Mouse (Mus musculus) kidney, embryonic 14.5 days (tissue): Measurements from ENCODE around the gene Eef1b2. TPM values are rescaled to one million over a fixed set of nuclear protein-coding genes. Genes with fewer than 3 reads are reported as not detected.
"Not testable (repeated sequence)": the region's sequence is repeated elsewhere in the genome, so short reads cannot be mapped to it uniquely, and the experiment has no call there.

ENCODE experiments used
- ATAC-seq: fragments of 200-750 bp; cut with Nextera tagmentation; 2 replicates; pipeline ENCODE4 v1.8.0; 2017; ENCODE audit warnings: moderate number of reproducible peaks, mild to moderate bottlenecking, moderate TSS enrichment, moderate library complexity; ENCODE audit not compliant: low FRiP score, low TSS enrichment
- H3K27ac ChIP-seq: fragments of 300-500 bp; sonication (generic); 2 replicates; pipeline ENCODE4 v1.5.1; 2014; ENCODE audit warnings: low read depth, mild to moderate bottlenecking, low read length, moderate library complexity, mixed read lengths
- H3K27me3 ChIP-seq: fragments of 300-500 bp; sonication (generic); 2 replicates; pipeline ENCODE4 v1.6.1; 2014; ENCODE audit warnings: mild to moderate bottlenecking, low read length; ENCODE audit not compliant: control insufficient read depth, insufficient read depth
- H3K36me3 ChIP-seq: fragments of 300-500 bp; sonication (generic); 2 replicates; pipeline ENCODE4 v1.6.1; 2014; ENCODE audit warnings: low read length, mixed read lengths; ENCODE audit not compliant: control insufficient read depth, insufficient read depth
- H3K4me1 ChIP-seq: fragments of 300-500 bp; sonication (generic); 2 replicates; pipeline ENCODE4 v1.6.1; 2014; ENCODE audit warnings: low read length, mixed read lengths; ENCODE audit not compliant: control insufficient read depth, insufficient read depth
- H3K4me2 ChIP-seq: fragments of 300-500 bp; sonication (generic); replicated peaks from 2 replicates; pipeline ENCODE4 v1.6.1; 2014; ENCODE audit warnings: low read depth, mild to moderate bottlenecking, low read length
- H3K4me3 ChIP-seq: fragments of 300-500 bp; sonication (generic); 2 replicates; pipeline ENCODE4 v1.5.1; 2014; ENCODE audit warnings: mild to moderate bottlenecking, low read length
- H3K9ac ChIP-seq: fragments of 300-500 bp; sonication (generic); 2 replicates; pipeline ENCODE4 v1.6.1; 2014; ENCODE audit warnings: low read depth, mild to moderate bottlenecking, low read length, moderate library complexity
- H3K9me3 ChIP-seq: fragments of 300-500 bp; sonication (generic); 2 replicates; pipeline ENCODE4 v1.6.1; 2016; ENCODE audit warnings: low read length; ENCODE audit not compliant: control insufficient read depth
- WGBS: fragments of 180-500 bp; shearing (Covaris S2); extraction: QIAGEN DNeasy Blood & Tissue Kit; methylation state at CpG from one replicate; pipeline ENCODE4 v1.1.7; 2014; 5-methylcytosine and 5-hydroxymethylcytosine counted together
- polyA plus RNA-seq: library from polyadenylated mRNA; unstranded; fragments of >200 nt; fragmentation: Nextera tagmentation; extraction: Ambion mirVana; gene quantifications from 2 replicates; pipeline ENCODE4 v1.2.1, GENCODE M21; 2014

Eef1b2 gene
- polyA plus RNA-seq = 691 and 852 TPM in 2 replicates

GRCm38 (mm10) chr1:63176604-63177421, at the start of gene Eef1b2, which contains the start of gene Ndufs1:
TSS of gene Eef1b2 (plus strand) at chr1:63176825.
TSS of gene Ndufs1 (minus strand) at chr1:63176833.
- Histone ChIP-seq H3K9ac (peak within 1 kb of the TSS; percentile 93), H3K27me3 (no peaks in the 10 kb centered on the region), H3K36me3 (peaks cover 46% of the 10 kb centered on the region), H3K9me3 (no peaks in the 10 kb centered on the region), H3K4me2 (peak within 1 kb of the TSS; percentile 76), H3K4me3 (peak within 1 kb of the TSS; percentile 97), H3K27ac (peak within 1 kb of the TSS; percentile 91), H3K4me1 (peaks cover 16% of the 10 kb centered on the region)
- WGBS = under 1% methylated on average over 72 of the region's 72 CpGs
- peak; percentile 88 for ATAC-seq

DNA sequence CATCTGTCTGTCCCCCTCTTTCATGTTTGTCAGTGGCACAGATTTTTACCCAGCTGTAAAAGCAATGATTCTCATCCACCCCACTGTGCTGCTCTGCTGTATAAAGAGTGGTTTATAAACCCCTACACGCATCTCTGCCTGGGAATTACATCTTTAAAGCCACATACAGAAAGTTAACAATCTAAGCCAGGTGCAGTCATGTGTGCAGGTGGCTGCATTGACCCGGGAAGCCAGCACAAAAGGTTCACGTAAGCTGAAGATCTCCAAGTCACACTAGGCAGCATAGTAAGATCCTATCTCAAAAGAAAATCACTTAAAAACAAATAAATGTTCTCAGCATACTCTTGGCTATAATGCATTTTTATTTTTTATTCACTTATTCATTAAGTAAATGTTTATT, 47.4 kb upstream of the Eef1b2 start:
- H3K27ac ChIP-seq = peak overlapping the region; percentile 7

GRCm38 (mm10) chr1:63129857-63130690, 46.6 kb upstream of the Eef1b2 start:
- H3K27ac ChIP-seq = peak overlapping the region; percentile 26; the same call in 1 of the 2 replicates
- 19% methylated on average over 18 of the region's 18 CpGs for WGBS

More for the DNA sequence above, 47.4 kb upstream of the Eef1b2 start:
- Histone ChIP-seq H3K4me2 (peak overlapping the region; percentile 45), H3K4me3 (peak overlapping the region; percentile 22; the same call in 1 of the 2 replicates), H3K9me3 (no peaks in the 10 kb centered on the region), H3K4me1 (no peaks in the 10 kb centered on the region), H3K27me3 (no peaks in the 10 kb centered on the region), H3K9ac (no peak overlapping the region), H3K36me3 (peaks cover 6% of the 10 kb centered on the region; the same call in 1 of the 2 replicates)
- 28% methylated on average over 3 of the region's 3 CpGs for WGBS
- ATAC-seq = peak; percentile 48; the same call in 1 of the 2 replicates

DNA sequence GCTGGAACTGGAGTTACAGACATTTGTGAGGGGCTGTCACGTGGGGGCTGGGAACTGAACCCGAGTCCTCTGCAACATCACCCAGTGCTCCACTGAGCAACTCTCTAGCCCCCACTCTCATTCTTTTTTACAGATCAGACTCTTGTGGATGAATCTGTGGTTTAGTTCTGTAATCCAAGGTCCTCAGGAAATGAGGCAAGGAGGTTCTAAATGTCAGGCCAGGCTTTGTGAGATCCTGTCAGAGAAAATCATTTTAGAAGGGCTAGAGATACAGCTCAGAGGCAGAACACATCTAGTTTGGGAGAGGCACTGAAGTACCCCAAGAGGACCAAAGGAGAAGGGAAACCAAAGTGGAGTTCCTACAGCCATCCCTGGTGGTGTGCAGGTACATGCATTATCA, 45.7 kb upstream of the Eef1b2 start:
- Histone ChIP-seq H3K9ac (no peak overlapping the region), H3K27me3 (no peaks in the 10 kb centered on the region), H3K4me3 (no peak overlapping the region), H3K36me3 (no peaks in the 10 kb centered on the region), H3K4me2 (no peak overlapping the region), H3K27ac (no peak overlapping the region), H3K9me3 (no peaks in the 10 kb centered on the region), H3K4me1 (no peaks in the 10 kb centered on the region)
- ATAC-seq = no peak
- WGBS = 76% methylated on average over 2 of the region's 2 CpGs

More at GRCm38 (mm10) chr1:63129857-63130690, 46.6 kb upstream of the Eef1b2 start:
- Histone ChIP-seq H3K4me3 (peak overlapping the region; percentile 22; the same call in 1 of the 2 replicates), H3K9me3 (no peaks in the 10 kb centered on the region), H3K9ac (peak overlapping the region; percentile 34; the same call in 1 of the 2 replicates), H3K4me1 (no peaks in the 10 kb centered on the region), H3K4me2 (peak overlapping the region; percentile 45), H3K27me3 (no peaks in the 10 kb centered on the region), H3K36me3 (peaks cover 6% of the 10 kb centered on the region; the same call in 1 of the 2 replicates)
- ATAC-seq = peak; percentile 79

- Histone ChIP-seq H3K9me3 (no peaks in the 10 kb centered on the region), H3K27ac (no peak overlapping the region), H3K36me3 (no peaks in the 10 kb centered on the region), H3K27me3 (no peaks in the 10 kb centered on the region), H3K9ac (no peak overlapping the region), H3K4me1 (no peaks in the 10 kb centered on the region), H3K4me2 (no peak overlapping the region), H3K4me3 (no peak overlapping the region)
- ATAC-seq = no peak
- WGBS = 90% methylated on average over 11 of the region's 11 CpGs
Measured at GRCm38 (mm10) chr1:63131766-63132165, 44.9 kb upstream of the Eef1b2 start.

GRCm38 (mm10) chr1:63134530-63134929, 42.1 kb upstream of the Eef1b2 start:
- no peak for ATAC-seq
- Histone ChIP-seq H3K36me3 (0 out of 2 replicates have a peak, but pooled peaks cover 3% of the 10 kb centered on the region), H3K4me3 (no peak overlapping the region), H3K4me1 (no peaks in the 10 kb centered on the region), H3K9me3 (no peaks in the 10 kb centered on the region), H3K4me2 (no peak overlapping the region), H3K9ac (no peak overlapping the region), H3K27me3 (no peaks in the 10 kb centered on the region), H3K27ac (no peak overlapping the region)
- 88% methylated on average over 3 of the region's 3 CpGs for WGBS

DNA sequence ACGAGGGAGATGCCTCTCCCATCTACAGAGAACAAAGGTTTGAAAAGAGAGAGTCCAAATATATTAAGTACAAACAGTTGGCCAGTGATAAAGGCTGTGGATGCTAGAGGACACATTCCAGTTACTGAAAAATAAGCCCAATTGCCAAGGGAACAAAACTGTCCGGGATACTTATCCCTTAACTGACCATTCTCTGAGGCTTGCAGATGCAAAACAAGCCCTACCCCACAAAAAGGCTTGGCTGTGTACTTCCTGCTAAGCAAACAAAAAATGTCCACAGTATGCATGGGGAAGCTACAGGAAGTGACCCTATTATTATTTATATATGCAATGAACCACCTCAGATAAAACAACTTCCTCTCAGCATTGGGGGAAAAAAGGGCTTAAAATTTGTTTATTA, 38.7 kb upstream of the Eef1b2 start:
- Histone ChIP-seq H3K27me3 (no peaks in the 10 kb centered on the region), H3K4me2 (no peak overlapping the region), H3K36me3 (peaks cover 10% of the 10 kb centered on the region; the same call in 1 of the 2 replicates), H3K9ac (no peak overlapping the region), H3K9me3 (no peaks in the 10 kb centered on the region), H3K4me1 (no peaks in the 10 kb centered on the region), H3K4me3 (no peak overlapping the region), H3K27ac (no peak overlapping the region)
- WGBS = 87% methylated on average over 2 of the region's 2 CpGs
- ATAC-seq = no peak

DNA sequence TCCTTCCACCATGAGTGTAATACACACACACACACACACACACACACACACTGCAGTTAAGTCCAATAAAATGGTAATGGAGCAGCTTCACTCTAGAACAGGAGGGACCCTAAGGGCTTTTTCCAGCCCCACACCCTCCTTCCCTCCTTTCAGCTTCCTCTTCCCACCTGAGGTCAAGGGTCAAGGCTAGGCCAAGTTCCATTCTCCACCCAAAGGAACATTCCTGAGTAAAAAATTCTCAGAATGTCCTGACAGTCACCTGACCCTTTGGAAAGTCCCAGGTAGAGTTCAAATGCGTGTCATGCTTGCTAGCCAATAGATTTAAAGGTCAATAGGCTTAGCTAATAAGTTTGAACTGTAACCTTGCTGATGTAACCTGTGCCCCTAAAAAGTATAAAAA, 38.0 kb upstream of the Eef1b2 start:
- not testable (repeated sequence) for H3K4me2 ChIP-seq, ATAC-seq

More for the DNA sequence above, 38.0 kb upstream of the Eef1b2 start:
- not testable (repeated sequence) for H3K27ac ChIP-seq, H3K27me3 ChIP-seq, H3K4me3 ChIP-seq, H3K4me1 ChIP-seq, H3K9me3 ChIP-seq, H3K9ac ChIP-seq
- WGBS = 84% methylated on average over 1 of the region's 1 CpGs
- H3K36me3 ChIP-seq = peaks cover 15% of the 10 kb centered on the region
